ENCODE assay signal across 8 mouse cellular contexts in the genomic region with DNA sequence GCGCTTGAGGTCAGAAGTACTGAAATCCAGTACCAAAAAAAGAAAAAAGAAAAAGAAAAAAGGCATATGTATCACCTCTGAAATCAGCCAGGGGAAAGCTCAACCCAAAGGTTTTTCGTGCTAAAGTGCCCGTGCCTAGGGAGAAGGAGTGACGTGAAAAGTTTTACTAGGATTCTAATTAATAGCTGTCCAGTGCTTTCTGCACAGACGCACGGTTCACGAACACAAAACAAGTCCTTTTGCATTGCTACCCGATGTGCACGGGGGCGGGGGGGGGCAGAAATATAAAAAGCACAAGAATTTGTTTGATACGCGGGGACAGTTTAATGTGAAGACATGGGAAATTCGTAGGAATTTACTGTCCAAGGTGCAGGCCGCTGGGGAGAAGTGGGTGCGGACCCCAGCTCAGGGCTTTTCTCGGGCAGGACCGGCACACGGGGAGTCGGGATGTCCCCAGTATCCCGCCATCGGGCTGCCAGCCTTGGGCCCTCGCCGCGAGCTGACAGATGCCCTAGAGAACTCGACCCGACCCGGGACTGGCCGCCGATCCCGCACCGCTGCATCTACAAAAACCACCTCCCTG. TPM values are rescaled to one million over a fixed set of nuclear protein-coding genes. Genes with fewer than 3 reads are reported as not detected.
A peak's percentile ranks its signal among the peaks of the same experiment; 100 is the strongest.
DNase-seq lines count a peak whose midpoint lies in the region; ATAC-seq and TF ChIP-seq lines count a peak whose summit lies in the region.

No protein-coding gene starts in this region.

- H3K36me3 ChIP-seq in thymus, adult 2 months (ENCODE audit: control insufficient read depth, insufficient read depth, low read length) = no peaks in the 10 kb centered on the region
- H3K36me3 ChIP-seq in forebrain, embryonic 10.5 days (replicated peaks) = no peaks in the 10 kb centered on the region
- no peaks in the 10 kb centered on the region for H3K36me3 ChIP-seq in neural tube, embryonic 14.5 days (ENCODE audit: control insufficient read depth, insufficient read depth, low read length)

- no peak for DNase-seq in thymus, adult 2 months
- no peak for DNase-seq in thymus, postnatal 0 days (ENCODE audit: low spot score)
- no peak for DNase-seq in forebrain, embryonic 10.5 days (ENCODE audit: extremely low spot score, low spot score)
- DNase-seq in large intestine, adult 2 months (ENCODE audit: low read depth, low spot score) = peak; percentile 3
- no peak for DNase-seq in right cerebral cortex, postnatal 14 days
- DNase-seq in left cerebral cortex, adult 11 months (ENCODE audit: low spot score) = no peak
- no peak for DNase-seq in thymus, postnatal 10 days (ENCODE audit: low spot score in 2 of 2)

- 2% methylated on average over 31 of the region's 31 CpGs for WGBS in thymus, adult 2 months
- 1% methylated on average over 28 of the region's 31 CpGs for WGBS in forebrain, embryonic 10.5 days
- WGBS in large intestine, adult 2 months = under 1% methylated on average over 31 of the region's 31 CpGs
- 2% methylated on average over 31 of the region's 31 CpGs for WGBS in neural tube, embryonic 14.5 days

- H3K4me3 ChIP-seq in thymus, adult 2 months (ENCODE audit: control insufficient read depth, insufficient read depth, low read length) = peak overlapping the region; percentile 75
- H3K4me3 ChIP-seq in forebrain, embryonic 10.5 days = peak overlapping the region; percentile 91
- H3K4me3 ChIP-seq in neural tube, embryonic 14.5 days (ENCODE audit: low read depth, low read length) = peak overlapping the region; percentile 54

- peaks cover 17% of the 10 kb centered on the region for H3K9me3 ChIP-seq in forebrain, embryonic 10.5 days
- no peaks in the 10 kb centered on the region for H3K9me3 ChIP-seq in neural tube, embryonic 14.5 days (ENCODE audit: control insufficient read depth, low read length)

- ATAC-seq in neural tube, embryonic 14.5 days (ENCODE audit: low read depth) = 0 out of 2 replicates have a peak, but pooled peaks have one; percentile 41

- peaks cover 8% of the 10 kb centered on the region for H3K4me1 ChIP-seq in thymus, adult 2 months (replicated peaks; ENCODE audit: control insufficient read depth, insufficient read depth, low read length)
- H3K4me1 ChIP-seq in forebrain, embryonic 10.5 days = peaks cover 15% of the 10 kb centered on the region
- H3K4me1 ChIP-seq in neural tube, embryonic 14.5 days (ENCODE audit: control insufficient read depth, insufficient read depth, low read length) = peaks cover 9% of the 10 kb centered on the region

- H3K27ac ChIP-seq in thymus, adult 2 months (ENCODE audit: control insufficient read depth, insufficient read depth, low read length) = no peak overlapping the region
- peak overlapping the region; percentile 92 for H3K27ac ChIP-seq in forebrain, embryonic 10.5 days
- no peak overlapping the region for H3K27ac ChIP-seq in neural tube, embryonic 14.5 days (ENCODE audit: low read depth, low read length)

- peak overlapping the region; percentile 64 for H3K9ac ChIP-seq in neural tube, embryonic 14.5 days (replicated peaks; ENCODE audit: low read depth, low read length)

- TF ChIP-seq CTCF in thymus, adult 2 months (IDR thresholded peaks at IDR 0.05; ENCODE audit: borderline replicate concordance, control insufficient read depth, extremely low read depth, insufficient read depth, low read length, poor library complexity) = no peak

- no peaks in the 10 kb centered on the region for H3K27me3 ChIP-seq in thymus, adult 2 months (ENCODE audit: control insufficient read depth, insufficient read depth, low read length)
- no peaks in the 10 kb centered on the region for H3K27me3 ChIP-seq in forebrain, embryonic 10.5 days (ENCODE audit: poor library complexity, severe bottlenecking)
- H3K27me3 ChIP-seq in neural tube, embryonic 14.5 days (ENCODE audit: control insufficient read depth, insufficient read depth, low read length) = no peaks in the 10 kb centered on the region

- no peak; the same call in 1 of the 2 replicates for TF ChIP-seq POLR2A in thymus, adult 2 months (IDR thresholded peaks at IDR 0.05; ENCODE audit: control insufficient read depth, extremely low read depth, insufficient read depth, low read length, poor library complexity)

- peak overlapping the region; percentile 72 for H3K4me2 ChIP-seq in neural tube, embryonic 14.5 days (ENCODE audit: low read depth, low read length)

RNA-seq across cellular contexts. Expression of gene Zfp11, which starts 0.4 kb away (rescaled TPM):
- polyA plus RNA-seq in thymus, adult 2 months (2012; rRNA removed) = 1.1 and 1.4 TPM in 2 replicates
- 1.8 and 2.3 TPM in 2 replicates for polyA plus RNA-seq in thymus, postnatal 0 days (2015; fragmentation: Nextera tagmentation; extraction: Ambion mirVana)
- 5.9 and 6.6 TPM in 2 replicates for polyA plus RNA-seq in forebrain, embryonic 10.5 days (2016; fragmentation: Nextera tagmentation; extraction: Ambion mirVana)
- 0.73 and 1.0 TPM in 2 replicates for polyA plus RNA-seq in large intestine, adult 2 months (2012; rRNA removed)
- 7.7 and 7.9 TPM in 2 replicates for polyA plus RNA-seq in neural tube, embryonic 14.5 days (2014; fragmentation: Nextera tagmentation; extraction: Ambion mirVana)

RNA-seq across cellular contexts. Expression of gene Sept14, which starts 38.8 kb away (rescaled TPM):
- polyA plus RNA-seq in thymus, adult 2 months (2012; rRNA removed) = 0.11 TPM in 1 of 2 replicates, not detected in the other
- polyA plus RNA-seq in thymus, postnatal 0 days (2015; fragmentation: Nextera tagmentation; extraction: Ambion mirVana) = not detected in 2 replicates
- polyA plus RNA-seq in forebrain, embryonic 10.5 days (2016; fragmentation: Nextera tagmentation; extraction: Ambion mirVana) = not detected in 2 replicates
- polyA plus RNA-seq in large intestine, adult 2 months (2012; rRNA removed) = not detected in 2 replicates
- not detected in 2 replicates for polyA plus RNA-seq in neural tube, embryonic 14.5 days (2014; fragmentation: Nextera tagmentation; extraction: Ambion mirVana)

RNA-seq across cellular contexts. Expression of gene Mrps17, which starts 45.8 kb away (rescaled TPM):
- polyA plus RNA-seq in thymus, adult 2 months (2012; rRNA removed) = 66.5 and 83.5 TPM in 2 replicates
- 200 and 203 TPM in 2 replicates for polyA plus RNA-seq in thymus, postnatal 0 days (2015; fragmentation: Nextera tagmentation; extraction: Ambion mirVana)
- 173 and 181 TPM in 2 replicates for polyA plus RNA-seq in forebrain, embryonic 10.5 days (2016; fragmentation: Nextera tagmentation; extraction: Ambion mirVana)
- polyA plus RNA-seq in large intestine, adult 2 months (2012; rRNA removed) = 54.7 and 64.0 TPM in 2 replicates
- polyA plus RNA-seq in neural tube, embryonic 14.5 days (2014; fragmentation: Nextera tagmentation; extraction: Ambion mirVana) = 173 and 179 TPM in 2 replicates

RNA-seq across cellular contexts. Expression of gene Nipsnap2, which starts 55.3 kb away (rescaled TPM):
- polyA plus RNA-seq in thymus, adult 2 months (2012; rRNA removed) = 31.5 and 45.9 TPM in 2 replicates
- 77.2 and 91.7 TPM in 2 replicates for polyA plus RNA-seq in thymus, postnatal 0 days (2015; fragmentation: Nextera tagmentation; extraction: Ambion mirVana)
- polyA plus RNA-seq in forebrain, embryonic 10.5 days (2016; fragmentation: Nextera tagmentation; extraction: Ambion mirVana) = 75.9 and 79.4 TPM in 2 replicates
- 26.5 and 37.9 TPM in 2 replicates for polyA plus RNA-seq in large intestine, adult 2 months (2012; rRNA removed)
- polyA plus RNA-seq in neural tube, embryonic 14.5 days (2014; fragmentation: Nextera tagmentation; extraction: Ambion mirVana) = 95.1 and 95.6 TPM in 2 replicates
